Mouse (Mus musculus): ENCODE data around the gene Map3k20. TPM values are rescaled to one million over a fixed set of nuclear protein-coding genes. Genes with fewer than 3 reads are reported as not detected.

Gene Map3k20
- total RNA-seq, 2 experiments from 2014 or later, result 35.9 to 57.4 TPM

- ATAC-seq (replicated peaks; ENCODE audit: low FRiP score, poor library complexity, severe bottlenecking), result no peak
These were observed 33.0 kb downstream of the Map3k20 start for GRCm38 (mm10) chr2:72318421-72318820.

GRCm38 (mm10) chr2:72319028-72319798 lies 33.8 kb downstream of the Map3k20 start:
- no peak for ATAC-seq (replicated peaks; ENCODE audit: low FRiP score, poor library complexity, severe bottlenecking)

- ATAC-seq (replicated peaks; ENCODE audit: low FRiP score, poor library complexity, severe bottlenecking), result no peak
These were observed 35.2 kb downstream of the Map3k20 start for GRCm38 (mm10) chr2:72320661-72321060.

- no peak for ATAC-seq (replicated peaks; ENCODE audit: low FRiP score, poor library complexity, severe bottlenecking)
These were observed 36.2 kb downstream of the Map3k20 start for GRCm38 (mm10) chr2:72321591-72321990.

GRCm38 (mm10) chr2:72322681-72323353 lies 37.4 kb downstream of the Map3k20 start:
- ATAC-seq (replicated peaks; ENCODE audit: low FRiP score, poor library complexity, severe bottlenecking), result no peak

- ATAC-seq (replicated peaks; ENCODE audit: low FRiP score, poor library complexity, severe bottlenecking), result no peak
These were observed 39.0 kb downstream of the Map3k20 start for GRCm38 (mm10) chr2:72324436-72324835.

- no peak for ATAC-seq (replicated peaks; ENCODE audit: low FRiP score, poor library complexity, severe bottlenecking)
These were observed 41.1 kb downstream of the Map3k20 start for GRCm38 (mm10) chr2:72326491-72326890.

- no peak for ATAC-seq (replicated peaks; ENCODE audit: low FRiP score, poor library complexity, severe bottlenecking)
These were observed 43.0 kb downstream of the Map3k20 start for GRCm38 (mm10) chr2:72328435-72328834.

GRCm38 (mm10) chr2:72330955-72331481 lies 45.6 kb downstream of the Map3k20 start:
- ATAC-seq (replicated peaks; ENCODE audit: low FRiP score, poor library complexity, severe bottlenecking), result no peak

GRCm38 (mm10) chr2:72332067-72332466 lies 46.6 kb downstream of the Map3k20 start:
- ATAC-seq (replicated peaks; ENCODE audit: low FRiP score, poor library complexity, severe bottlenecking), result no peak

- ATAC-seq (replicated peaks; ENCODE audit: low FRiP score, poor library complexity, severe bottlenecking), result no peak
These were observed 47.8 kb downstream of the Map3k20 start for GRCm38 (mm10) chr2:72333210-72333609.

- no peak for ATAC-seq (replicated peaks; ENCODE audit: low FRiP score, poor library complexity, severe bottlenecking)
These were observed 51.4 kb downstream of the Map3k20 start for GRCm38 (mm10) chr2:72336840-72337239.

- ATAC-seq (replicated peaks; ENCODE audit: low FRiP score, poor library complexity, severe bottlenecking), result no peak
These were observed 59.8 kb downstream of the Map3k20 start for GRCm38 (mm10) chr2:72345281-72345680.

GRCm38 (mm10) chr2:72351329-72351728 lies 65.9 kb downstream of the Map3k20 start:
- ATAC-seq (replicated peaks; ENCODE audit: low FRiP score, poor library complexity, severe bottlenecking), result no peak

GRCm38 (mm10) chr2:72351776-72352175 lies 66.3 kb downstream of the Map3k20 start:
- ATAC-seq (replicated peaks; ENCODE audit: low FRiP score, poor library complexity, severe bottlenecking), result no peak

- no peak for ATAC-seq (replicated peaks; ENCODE audit: low FRiP score, poor library complexity, severe bottlenecking)
These were observed 67.3 kb downstream of the Map3k20 start for GRCm38 (mm10) chr2:72352756-72353155.

- no peak for ATAC-seq (replicated peaks; ENCODE audit: low FRiP score, poor library complexity, severe bottlenecking)
These were observed 71.0 kb downstream of the Map3k20 start for GRCm38 (mm10) chr2:72356471-72356870.

- no peak for ATAC-seq (replicated peaks; ENCODE audit: low FRiP score, poor library complexity, severe bottlenecking)
These were observed 76.1 kb downstream of the Map3k20 start for GRCm38 (mm10) chr2:72361572-72361971.

GRCm38 (mm10) chr2:72363449-72363848 lies 78.0 kb downstream of the Map3k20 start:
- no peak for ATAC-seq (replicated peaks; ENCODE audit: low FRiP score, poor library complexity, severe bottlenecking)

GRCm38 (mm10) chr2:72365930-72366329 lies 80.5 kb downstream of the Map3k20 start:
- ATAC-seq (replicated peaks; ENCODE audit: low FRiP score, poor library complexity, severe bottlenecking), result no peak

GRCm38 (mm10) chr2:72366503-72366902 lies 81.1 kb downstream of the Map3k20 start:
- no peak for ATAC-seq (replicated peaks; ENCODE audit: low FRiP score, poor library complexity, severe bottlenecking)
